Comparison of ENCODE assay signal across 24 mouse cellular contexts in the genomic region with DNA sequence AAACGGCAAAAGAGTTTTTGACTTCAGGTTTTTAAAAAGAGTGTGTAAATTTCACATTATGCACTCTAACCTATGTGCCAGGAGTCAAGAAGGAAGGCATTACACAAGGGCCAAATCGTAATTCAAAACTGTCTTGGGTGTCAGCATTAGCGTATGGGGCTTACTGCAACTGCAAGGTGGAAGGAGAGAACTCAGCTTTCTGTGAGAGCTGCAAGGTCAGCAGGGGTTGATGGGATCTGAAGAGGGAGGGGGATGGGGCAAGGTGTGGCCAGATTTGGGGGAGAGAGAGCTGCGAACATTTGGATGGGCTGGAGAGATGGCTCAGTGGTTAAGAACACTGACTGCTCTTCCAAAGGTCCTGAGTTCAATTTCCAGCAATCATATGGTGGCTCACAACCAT. TPM values are rescaled to one million over a fixed set of nuclear protein-coding genes. Genes with fewer than 3 reads are reported as not detected.
"Had no signal": no experiment of that assay in that cellular context is flagged by ENCODE, and none has a peak within 500 bp of the region (broad histone marks: within the 10 kb centered on the region; RNA-seq: fewer than 3 reads in every experiment).

No protein-coding gene starts in this region.

- H3K27ac ChIP-seq: neural tube, embryonic 13.5 days; neural tube, embryonic 15.5 days; stomach, embryonic 15.5 days; stomach, postnatal 0 days had no signal

- H3K4me1 ChIP-seq: neural tube, embryonic 13.5 days; neural tube, embryonic 15.5 days; stomach, embryonic 15.5 days had no signal

- H3K9me3 ChIP-seq: neural tube, embryonic 15.5 days; stomach, embryonic 15.5 days had no signal

- H3K4me3 ChIP-seq: neural tube, embryonic 13.5 days; neural tube, embryonic 15.5 days; stomach, embryonic 15.5 days had no signal

- H3K36me3 ChIP-seq: neural tube, embryonic 13.5 days; neural tube, embryonic 15.5 days; stomach, embryonic 15.5 days had no signal

- DNase-seq: retina, postnatal 1 day; right cerebral cortex, adult 18-20 months; right cerebral cortex, postnatal 14 days; right cerebral cortex, postnatal 25 days; right cerebral cortex, postnatal 4 days; spleen, adult 18-20 months; thymus, adult 18-20 months; thymus, adult 2 months; thymus, postnatal 14 days; thymus, postnatal 25 days; thymus, postnatal 36 days; thymus, postnatal 4 days had no signal

RNA-seq across cellular contexts. Expression of gene Gm5114, which starts 27.4 kb away (rescaled TPM):
- total RNA-seq: neutrophil, adult 5-6 weeks had no signal
- polyA plus RNA-seq: neural tube, embryonic 13.5 days; neural tube, embryonic 14.5 days; neural tube, embryonic 15.5 days; small intestine, adult 2 months; spleen, adult 2 months; stomach, embryonic 14.5 days; stomach, embryonic 15.5 days; stomach, embryonic 16.5 days; stomach, postnatal 0 days; thymus, adult 2 months; thymus, postnatal 0 days; urinary bladder, adult 2 months had no signal
